In genomic region chr10:63424475-63424814, GRCm38 (mm10) we compare ENCODE assay signal across 9 mouse cellular contexts. TPM values are rescaled to one million over a fixed set of nuclear protein-coding genes. Genes with fewer than 3 reads are reported as not detected.
DNase-seq lines count a peak whose midpoint lies in the region; ATAC-seq and TF ChIP-seq lines count a peak whose summit lies in the region.
"Had no signal": no experiment of that assay in that cellular context is flagged by ENCODE, and none has a peak within 500 bp of the region (broad histone marks: within the 10 kb centered on the region; RNA-seq: fewer than 3 reads in every experiment).

No protein-coding gene starts in this region.

- peak; percentile 76 for TF ChIP-seq CTCF in layer of hippocampus, adult 2 months (conservative IDR thresholded peaks at IDR 0.05)
- TF ChIP-seq CTCF in bone marrow, adult 2 months (IDR thresholded peaks at IDR 0.05; ENCODE audit: control insufficient read depth, insufficient read depth, low read length) = peak; percentile 45
- peak; percentile 76 for TF ChIP-seq CTCF in liver, embryonic 14.5 days (IDR thresholded peaks at IDR 0.05; ENCODE audit: low read depth)

- DNase-seq in layer of hippocampus, adult 2 months (ENCODE audit: low spot score in 2 of 2) = peak; percentile 25 to 42
- no peak for DNase-seq in layer of hippocampus, adult 11-12 months (ENCODE audit: low spot score)
- peak; percentile 52 for DNase-seq in ES-E14 (ENCODE audit: low read depth, low spot score)
- peak in 1 of 3 experiments; percentile 51 for DNase-seq in liver, embryonic 14.5 days (ENCODE audit: low read depth in 3 of 3, low spot score in 3 of 3)
- peak; percentile 78 for DNase-seq in splenic B cell, adult 2 months (ENCODE audit: low read depth, low spot score)
- no peak for DNase-seq in left cerebral cortex, postnatal 4 days

- peaks cover 0 to 11% of the 10 kb centered on the region in 2 experiments; a peak in 2 of 4 replicates for H3K4me1 ChIP-seq in ES-E14 (ENCODE audit: control insufficient read depth in 2 of 2, insufficient read depth in 2 of 2, low read length in 2 of 2, poor library complexity in 1 of 2)
- no peaks in the 10 kb centered on the region for H3K4me1 ChIP-seq in bone marrow, adult 2 months (ENCODE audit: control insufficient read depth, insufficient read depth, low read length)
- H3K4me1 ChIP-seq in liver, embryonic 14.5 days (replicated peaks; ENCODE audit: control insufficient read depth in 2 of 2, insufficient read depth in 2 of 2, low read length in 1 of 2) = peaks cover 15% of the 10 kb centered on the region in 2 experiments
- H3K4me1 ChIP-seq: limb, embryonic 13.5 days had no signal

- no peak for TF ChIP-seq POLR2A in bone marrow, adult 2 months (IDR thresholded peaks at IDR 0.05; ENCODE audit: borderline replicate concordance, control insufficient read depth, low read depth, low read length)

- in situ Hi-C loops in ES-E14 (cut with MboI; ENCODE audit: low sequenced_read_pairs in 2 of 2, unreplicated experiment in 2 of 2) = no loop called here

- H3K9ac ChIP-seq in ES-E14 (ENCODE audit: insufficient read depth, low read depth, low read length, poor library complexity, severe bottlenecking) = no peak overlapping the region
- no peak overlapping the region for H3K9ac ChIP-seq in liver, embryonic 14.5 days (replicated peaks)
- H3K9ac ChIP-seq: limb, embryonic 13.5 days had no signal

- intact Hi-C loops in left cerebral cortex, postnatal 4 days (cut with DNase I) = no loop called here

- no peaks in the 10 kb centered on the region for H3K27me3 ChIP-seq in liver, embryonic 14.5 days (ENCODE audit: control insufficient read depth, insufficient read depth, low read length)
- no peaks in the 10 kb centered on the region for H3K27me3 ChIP-seq in splenic B cell, adult 2 months (ENCODE audit: control insufficient read depth, insufficient read depth, low read length, poor library complexity, severe bottlenecking)
- H3K27me3 ChIP-seq: limb, embryonic 13.5 days had no signal

- no peak for TF ChIP-seq EP300 in liver, embryonic 14.5 days (IDR thresholded peaks at IDR 0.05; ENCODE audit: low read depth)

- H3K4me3 ChIP-seq in layer of hippocampus, adult 2 months = no peak overlapping the region
- H3K4me3 ChIP-seq in ES-E14 (ENCODE audit: insufficient read depth in 1 of 2, low read depth in 1 of 2, low read length in 2 of 2, poor library complexity in 1 of 2, severe bottlenecking in 1 of 2) = no peak overlapping the region
- no peak overlapping the region for H3K4me3 ChIP-seq in bone marrow, adult 2 months (replicated peaks; ENCODE audit: control insufficient read depth, low read depth, low read length)
- H3K4me3 ChIP-seq in liver, embryonic 14.5 days (ENCODE audit: insufficient read depth in 1 of 2, low read depth in 2 of 2, low read length in 2 of 2) = no peak overlapping the region
- H3K4me3 ChIP-seq: limb, embryonic 13.5 days had no signal

- ATAC-seq in liver, embryonic 14.5 days (ENCODE audit: insufficient read depth) = no peak

- H3K4me2 ChIP-seq in liver, embryonic 14.5 days (ENCODE audit: low read depth) = no peak overlapping the region
- H3K4me2 ChIP-seq: limb, embryonic 13.5 days had no signal

- H3K27ac ChIP-seq in layer of hippocampus, adult 2 months = no peak overlapping the region
- no peak overlapping the region for H3K27ac ChIP-seq in ES-E14 (ENCODE audit: insufficient read depth, low read depth, low read length, poor library complexity, severe bottlenecking)
- no peak overlapping the region for H3K27ac ChIP-seq in bone marrow, adult 2 months (ENCODE audit: control insufficient read depth, insufficient read depth, low read depth, low read length, poor library complexity)
- no peak overlapping the region for H3K27ac ChIP-seq in liver, embryonic 14.5 days
- H3K27ac ChIP-seq: limb, embryonic 13.5 days had no signal

- H3K36me3 ChIP-seq in ES-E14 (ENCODE audit: control insufficient read depth, insufficient read depth, low read length, poor library complexity, severe bottlenecking) = no peaks in the 10 kb centered on the region
- no peaks in the 10 kb centered on the region for H3K36me3 ChIP-seq in liver, embryonic 14.5 days (replicated peaks; ENCODE audit: control insufficient read depth, insufficient read depth, low read depth)
- H3K36me3 ChIP-seq in splenic B cell, adult 2 months (ENCODE audit: control insufficient read depth, insufficient read depth, low read length, poor library complexity, severe bottlenecking) = no peaks in the 10 kb centered on the region
- H3K36me3 ChIP-seq: limb, embryonic 13.5 days had no signal

- H3K9me3 ChIP-seq in ES-E14 (ENCODE audit: control insufficient read depth, insufficient read depth, low read depth, low read length) = no peaks in the 10 kb centered on the region
- H3K9me3 ChIP-seq in liver, embryonic 14.5 days (ENCODE audit: control insufficient read depth, low read length) = no peaks in the 10 kb centered on the region
- H3K9me3 ChIP-seq: limb, embryonic 13.5 days had no signal

TF ChIP-seq in ES-E14, 5 proteins besides CTCF, POLR2A, EP300 and RAD21:
- TF ChIP-seq CHD2 (IDR thresholded peaks at IDR 0.05; ENCODE audit: low read depth, low read length) = no peak
- TF ChIP-seq ZC3H11A (IDR thresholded peaks at IDR 0.05; ENCODE audit: borderline replicate concordance, low read depth, low read length) = no peak
- no peak for TF ChIP-seq MAFK (IDR thresholded peaks at IDR 0.05; ENCODE audit: insufficient read depth, low read depth, low read length)
- TF ChIP-seq ZNF384 (IDR thresholded peaks at IDR 0.05; ENCODE audit: low read depth, low read length) = peak; percentile 90

RNA-seq across cellular contexts. Expression of gene Gm7075, which starts 2.9 kb away (rescaled TPM):
- total RNA-seq in layer of hippocampus, adult 2 months (2021) = not detected
- total RNA-seq in ES-E14 (2012; rRNA removed) = 1.7 and 2.2 TPM in 2 replicates
- polyA plus RNA-seq in bone marrow, adult 2 months (2011; ENCODE audit: insufficient read depth, insufficient read length, low replicate concordance, missing spikeins) = not detected in 2 replicates
- polyA plus RNA-seq in liver, embryonic 14.5 days (2012; rRNA removed) = 0.34 TPM in 1 of 2 replicates, not detected in the other
- polyA plus RNA-seq in liver, embryonic 14.5 days (2014; fragmentation: Nextera tagmentation; extraction: Ambion mirVana) = not detected in 2 replicates
- total RNA-seq in left cerebral cortex, postnatal 4 days (2021) = not detected
- polyA plus RNA-seq: erythroblast, embryonic 14.5 days; limb, embryonic 13.5 days had no signal

RNA-seq across cellular contexts. Expression of gene Ctnna3, which starts 5.5 kb away (rescaled TPM):
- total RNA-seq in layer of hippocampus, adult 2 months (2021) = 1 to 10 TPM; 1.8 to 2.0 TPM
- not detected in 2 replicates for total RNA-seq in ES-E14 (2012; rRNA removed)
- polyA plus RNA-seq in bone marrow, adult 2 months (2011; ENCODE audit: insufficient read depth, insufficient read length, low replicate concordance, missing spikeins) = 1.2 TPM in 1 of 2 replicates, not detected in the other
- polyA plus RNA-seq in liver, embryonic 14.5 days (2012; rRNA removed) = 0.01 and 0.03 TPM in 2 replicates
- not detected in 2 replicates for polyA plus RNA-seq in liver, embryonic 14.5 days (2014; fragmentation: Nextera tagmentation; extraction: Ambion mirVana)
- total RNA-seq in left cerebral cortex, postnatal 4 days (2021) = under 1 TPM; 0.66 to 0.90 TPM
- polyA plus RNA-seq: erythroblast, embryonic 14.5 days had no signal

RNA-seq across cellular contexts. Expression of gene Dnajc12, which starts 42.2 kb away (rescaled TPM):
- 10 to 100 TPM; 22.5 to 25.2 TPM for total RNA-seq in layer of hippocampus, adult 2 months (2021)
- total RNA-seq in ES-E14 (2012; rRNA removed) = 4.7 and 8.4 TPM in 2 replicates
- polyA plus RNA-seq in bone marrow, adult 2 months (2011; ENCODE audit: insufficient read depth, insufficient read length, low replicate concordance, missing spikeins) = 0.97 and 1.9 TPM in 2 replicates
- polyA plus RNA-seq in liver, embryonic 14.5 days (2012; rRNA removed) = 2.4 and 8.3 TPM in 2 replicates
- 16.3 and 20.1 TPM in 2 replicates for polyA plus RNA-seq in liver, embryonic 14.5 days (2014; fragmentation: Nextera tagmentation; extraction: Ambion mirVana)
- total RNA-seq in left cerebral cortex, postnatal 4 days (2021) = 1 to 10 TPM; 5.5 to 6.9 TPM

RNA-seq across cellular contexts. Expression of gene Sirt1, which starts 42.9 kb away (rescaled TPM):
- total RNA-seq in layer of hippocampus, adult 2 months (2021) = 10 to 100 TPM; 11.7 to 15.9 TPM
- 27.1 and 34.5 TPM in 2 replicates for total RNA-seq in ES-E14 (2012; rRNA removed)
- 11.9 and 19.4 TPM in 2 replicates for polyA plus RNA-seq in bone marrow, adult 2 months (2011; ENCODE audit: insufficient read depth, insufficient read length, low replicate concordance, missing spikeins)
- 5.5 and 8.4 TPM in 2 replicates for polyA plus RNA-seq in liver, embryonic 14.5 days (2012; rRNA removed)
- 3.8 and 4.7 TPM in 2 replicates for polyA plus RNA-seq in liver, embryonic 14.5 days (2014; fragmentation: Nextera tagmentation; extraction: Ambion mirVana)
- total RNA-seq in left cerebral cortex, postnatal 4 days (2021) = 10 to 100 TPM; 14.9 to 17.5 TPM

Comparison
In these comparisons a context has a peak if more than half of its experiments do, and no peak if none do; other contexts are left out.
1. DNase-seq: peak in layer of hippocampus, adult 2 months (2 of 2), ES-E14 (single experiment) and splenic B cell, adult 2 months (single experiment); none in layer of hippocampus, adult 11-12 months (single experiment) and left cerebral cortex, postnatal 4 days (single experiment).
2. Peak in every context shown above with its lines, with median percentiles within 50 percentile points of each other: CTCF ChIP-seq.